Mouse (Mus musculus) cerebellum, adult 2 months (tissue): ENCODE measurements at regions not wholly inside any gene's neighbourhood (a gene's known extent, or its start where the extent isn't known, plus 50 kb on each side); places are given as distances from the start of the nearest gene placed in this dataset.

ENCODE experiments used
- CTCF ChIP-seq: fragments of 200-500 bp; IDR thresholded peaks from 2 replicates; pipeline ENCODE4 v1.5.1; 2011; ENCODE audit warnings: low read depth, mild to moderate bottlenecking, control low read depth, low read length, moderate library complexity, borderline replicate concordance; ENCODE audit not compliant: insufficient read depth
- POLR2A ChIP-seq: fragments of 200-500 bp; IDR thresholded peaks from 2 replicates; pipeline ENCODE4 v1.6.1; 2011; ENCODE audit warnings: low read length, control low read depth, borderline replicate concordance; ENCODE audit not compliant: insufficient read depth

GRCm38 (mm10) chr4:55610998-55611397 is 78.7 kb upstream of the Klf4 start:
- TF ChIP-seq CTCF (no peak), POLR2A (no peak)
